Mouse (Mus musculus): ENCODE measurements around the gene Faap20. TPM values are rescaled to one million over a fixed set of nuclear protein-coding genes. Genes with fewer than 3 reads are reported as not detected.

Gene Faap20
- polyA plus RNA-seq, 1 experiment from 2014 or later, result 55.0 TPM

GRCm38 (mm10) chr4:155295026-155295590, 45.5 kb downstream of the Faap20 start:
- H3K27ac ChIP-seq (ENCODE audit: low read depth, low read length), result no peak overlapping the region
- no peak overlapping the region for H3K4me2 ChIP-seq
- no peaks in the 10 kb centered on the region for H3K36me3 ChIP-seq (ENCODE audit: control insufficient read depth, insufficient read depth, low read length)
- no peaks in the 10 kb centered on the region for H3K27me3 ChIP-seq (replicated peaks; ENCODE audit: control insufficient read depth, insufficient read depth, low read length)
- H3K9ac ChIP-seq (ENCODE audit: low read depth, low read length), result no peak overlapping the region
- DNase-seq (ENCODE audit: low spot score) (no peak), ATAC-seq (replicated peaks; ENCODE audit: low FRiP score) (no peak)
- H3K4me3 ChIP-seq (ENCODE audit: low read depth, low read length), result no peak overlapping the region
- H3K9me3 ChIP-seq (ENCODE audit: control insufficient read depth, low read length), result no peaks in the 10 kb centered on the region
- WGBS, result 67% methylated on average over 10 of the region's 10 CpGs
- no peaks in the 10 kb centered on the region for H3K4me1 ChIP-seq (replicated peaks; ENCODE audit: control insufficient read depth, insufficient read depth, low read length)

GRCm38 (mm10) chr4:155295996-155296395, 46.4 kb downstream of the Faap20 start:
- DNase-seq (ENCODE audit: low spot score), result no peak
- Histone ChIP-seq H3K9me3 (ENCODE audit: control insufficient read depth, low read length) (no peaks in the 10 kb centered on the region), H3K4me1 (replicated peaks; ENCODE audit: control insufficient read depth, insufficient read depth, low read length) (no peaks in the 10 kb centered on the region), H3K27me3 (replicated peaks; ENCODE audit: control insufficient read depth, insufficient read depth, low read length) (no peaks in the 10 kb centered on the region), H3K9ac (ENCODE audit: low read depth, low read length) (no peak overlapping the region), H3K4me2 (no peak overlapping the region), H3K36me3 (ENCODE audit: control insufficient read depth, insufficient read depth, low read length) (no peaks in the 10 kb centered on the region), H3K27ac (ENCODE audit: low read depth, low read length) (no peak overlapping the region), H3K4me3 (ENCODE audit: low read depth, low read length) (no peak overlapping the region)
- WGBS, result 53% methylated on average over 4 of the region's 4 CpGs
- ATAC-seq (replicated peaks; ENCODE audit: low FRiP score), result no peak

- Histone ChIP-seq H3K4me2 (no peak overlapping the region), H3K36me3 (ENCODE audit: control insufficient read depth, insufficient read depth, low read length) (no peaks in the 10 kb centered on the region), H3K9me3 (ENCODE audit: control insufficient read depth, low read length) (no peaks in the 10 kb centered on the region), H3K4me1 (replicated peaks; ENCODE audit: control insufficient read depth, insufficient read depth, low read length) (no peaks in the 10 kb centered on the region), H3K27ac (ENCODE audit: low read depth, low read length) (no peak overlapping the region), H3K9ac (ENCODE audit: low read depth, low read length) (no peak overlapping the region), H3K4me3 (ENCODE audit: low read depth, low read length) (no peak overlapping the region), H3K27me3 (replicated peaks; ENCODE audit: control insufficient read depth, insufficient read depth, low read length) (no peaks in the 10 kb centered on the region; the same call in 1 of the 2 replicates)
- WGBS, result 47% methylated on average over 2 of the region's 2 CpGs
- no peak for DNase-seq (ENCODE audit: low spot score)
- no peak for ATAC-seq (replicated peaks; ENCODE audit: low FRiP score)
Observed at GRCm38 (mm10) chr4:155297057-155297456, 47.5 kb downstream of the Faap20 start.

GRCm38 (mm10) chr4:155298826-155299225, 49.2 kb downstream of the Faap20 start:
- Histone ChIP-seq H3K4me3 (ENCODE audit: low read depth, low read length) (no peak overlapping the region), H3K9ac (ENCODE audit: low read depth, low read length) (no peak overlapping the region), H3K36me3 (ENCODE audit: control insufficient read depth, insufficient read depth, low read length) (no peaks in the 10 kb centered on the region), H3K27ac (ENCODE audit: low read depth, low read length) (no peak overlapping the region), H3K4me1 (replicated peaks; ENCODE audit: control insufficient read depth, insufficient read depth, low read length) (no peaks in the 10 kb centered on the region), H3K4me2 (no peak overlapping the region), H3K9me3 (ENCODE audit: control insufficient read depth, low read length) (no peaks in the 10 kb centered on the region), H3K27me3 (replicated peaks; ENCODE audit: control insufficient read depth, insufficient read depth, low read length) (no peaks in the 10 kb centered on the region; the same call in 1 of the 2 replicates)
- no peak for DNase-seq (ENCODE audit: low spot score)
- no peak for ATAC-seq (replicated peaks; ENCODE audit: low FRiP score)
- 79% methylated on average over 4 of the region's 4 CpGs for WGBS

GRCm38 (mm10) chr4:155300421-155301097, 51.0 kb downstream of the Faap20 start:
- DNase-seq (ENCODE audit: low spot score) (no peak), ATAC-seq (replicated peaks; ENCODE audit: low FRiP score) (no peak)
- H3K9me3 ChIP-seq (ENCODE audit: control insufficient read depth, low read length), result no peaks in the 10 kb centered on the region
- H3K27ac ChIP-seq (ENCODE audit: low read depth, low read length), result no peak overlapping the region
- no peaks in the 10 kb centered on the region for H3K4me1 ChIP-seq (replicated peaks; ENCODE audit: control insufficient read depth, insufficient read depth, low read length)
- H3K4me2 ChIP-seq, result no peak overlapping the region
- H3K9ac ChIP-seq (ENCODE audit: low read depth, low read length), result no peak overlapping the region
- H3K27me3 ChIP-seq (replicated peaks; ENCODE audit: control insufficient read depth, insufficient read depth, low read length), result no peaks in the 10 kb centered on the region; the same call in 1 of the 2 replicates
- WGBS, result 70% methylated on average over 21 of the region's 21 CpGs
- no peaks in the 10 kb centered on the region for H3K36me3 ChIP-seq (ENCODE audit: control insufficient read depth, insufficient read depth, low read length)
- H3K4me3 ChIP-seq (ENCODE audit: low read depth, low read length), result no peak overlapping the region

- no peak for ATAC-seq (replicated peaks; ENCODE audit: low FRiP score)
- no peak for DNase-seq (ENCODE audit: low spot score)
- no peaks in the 10 kb centered on the region for H3K9me3 ChIP-seq (ENCODE audit: control insufficient read depth, low read length)
- 91% methylated on average over 7 of the region's 7 CpGs for WGBS
- no peak overlapping the region for H3K4me3 ChIP-seq (ENCODE audit: low read depth, low read length)
- H3K36me3 ChIP-seq (ENCODE audit: control insufficient read depth, insufficient read depth, low read length), result no peaks in the 10 kb centered on the region
- no peak overlapping the region for H3K27ac ChIP-seq (ENCODE audit: low read depth, low read length)
- no peaks in the 10 kb centered on the region; the same call in 1 of the 2 replicates for H3K27me3 ChIP-seq (replicated peaks; ENCODE audit: control insufficient read depth, insufficient read depth, low read length)
- H3K4me2 ChIP-seq, result no peak overlapping the region
- H3K9ac ChIP-seq (ENCODE audit: low read depth, low read length), result no peak overlapping the region
- no peaks in the 10 kb centered on the region for H3K4me1 ChIP-seq (replicated peaks; ENCODE audit: control insufficient read depth, insufficient read depth, low read length)
Observed at GRCm38 (mm10) chr4:155301098-155301447, 51.5 kb downstream of the Faap20 start.

- H3K4me3 ChIP-seq (ENCODE audit: low read depth, low read length), result no peak overlapping the region
- 42% methylated on average over 4 of the region's 4 CpGs for WGBS
- DNase-seq (ENCODE audit: low spot score), result no peak
Observed at GRCm38 (mm10) chr4:155301965-155302364, 52.4 kb downstream of the Faap20 start.

GRCm38 (mm10) chr4:155304508-155305096, 55.0 kb downstream of the Faap20 start:
- WGBS, result 80% methylated on average over 7 of the region's 7 CpGs
- H3K9ac ChIP-seq (ENCODE audit: low read depth, low read length), result no peak overlapping the region
- H3K4me2 ChIP-seq, result no peak overlapping the region
- no peak overlapping the region for H3K27ac ChIP-seq (ENCODE audit: low read depth, low read length)
- no peak for DNase-seq (ENCODE audit: low spot score)
- H3K4me3 ChIP-seq (ENCODE audit: low read depth, low read length), result no peak overlapping the region
- H3K27me3 ChIP-seq (replicated peaks; ENCODE audit: control insufficient read depth, insufficient read depth, low read length), result no peaks in the 10 kb centered on the region; the same call in 1 of the 2 replicates
- no peak for ATAC-seq (replicated peaks; ENCODE audit: low FRiP score)
- no peaks in the 10 kb centered on the region for H3K36me3 ChIP-seq (ENCODE audit: control insufficient read depth, insufficient read depth, low read length)
- H3K9me3 ChIP-seq (ENCODE audit: control insufficient read depth, low read length), result no peaks in the 10 kb centered on the region
- peaks cover 5% of the 10 kb centered on the region; the same call in 1 of the 2 replicates for H3K4me1 ChIP-seq (replicated peaks; ENCODE audit: control insufficient read depth, insufficient read depth, low read length)

More at GRCm38 (mm10) chr4:155301965-155302364, 52.4 kb downstream of the Faap20 start:
- Histone ChIP-seq H3K36me3 (ENCODE audit: control insufficient read depth, insufficient read depth, low read length) (no peaks in the 10 kb centered on the region), H3K27me3 (replicated peaks; ENCODE audit: control insufficient read depth, insufficient read depth, low read length) (no peaks in the 10 kb centered on the region; the same call in 1 of the 2 replicates), H3K4me2 (no peak overlapping the region), H3K9ac (ENCODE audit: low read depth, low read length) (no peak overlapping the region), H3K4me1 (replicated peaks; ENCODE audit: control insufficient read depth, insufficient read depth, low read length) (peaks cover 3% of the 10 kb centered on the region; the same call in 1 of the 2 replicates), H3K27ac (ENCODE audit: low read depth, low read length) (no peak overlapping the region), H3K9me3 (ENCODE audit: control insufficient read depth, low read length) (no peaks in the 10 kb centered on the region)
- ATAC-seq (replicated peaks; ENCODE audit: low FRiP score), result no peak
